Comparison of ENCODE assay signal across 8 mouse cellular contexts in genomic region chr14:79480624-79481338, GRCm38 (mm10). TPM values are rescaled to one million over a fixed set of nuclear protein-coding genes. Genes with fewer than 3 reads are reported as not detected.
A peak's percentile ranks its signal among the peaks of the same experiment; 100 is the strongest.
DNase-seq lines count a peak whose midpoint lies in the region; ATAC-seq and TF ChIP-seq lines count a peak whose summit lies in the region.

Gene Elf1 (plus strand): TSS chr14:79481194.

- DNase-seq in MN1 (ENCODE audit: low spot score) = peak; percentile 90
- peak; percentile 98 for DNase-seq in cerebellum, adult 8-10 months
- peak; percentile 81 for DNase-seq in layer of hippocampus, adult 9-10 months (ENCODE audit: low spot score)
- peak; percentile 87 to 90 for DNase-seq in thymus, adult 18-20 months

- H3K27ac ChIP-seq in lung, embryonic 15.5 days = peak within 1 kb of the TSS; percentile 99
- peak within 1 kb of the TSS; percentile 96 for H3K27ac ChIP-seq in olfactory bulb, adult 2 months (ENCODE audit: insufficient read depth, low read depth, low read length)

- peaks cover 16% of the 10 kb centered on the region for H3K36me3 ChIP-seq in lung, embryonic 15.5 days

- H3K27me3 ChIP-seq in lung, embryonic 15.5 days = no peaks in the 10 kb centered on the region

- no peaks in the 10 kb centered on the region for H3K9me3 ChIP-seq in lung, embryonic 15.5 days

- peak within 1 kb of the TSS; percentile 96 for H3K9ac ChIP-seq in lung, embryonic 15.5 days

- H3K4me3 ChIP-seq in lung, embryonic 15.5 days = peak within 1 kb of the TSS; percentile 75
- peak within 1 kb of the TSS; percentile 85 for H3K4me3 ChIP-seq in olfactory bulb, adult 2 months (ENCODE audit: insufficient read depth, low read depth, low read length)

- peaks cover 39% of the 10 kb centered on the region for H3K4me1 ChIP-seq in lung, embryonic 15.5 days
- H3K4me1 ChIP-seq in olfactory bulb, adult 2 months (ENCODE audit: control insufficient read depth, insufficient read depth, low read length) = peaks cover 12% of the 10 kb centered on the region

- ATAC-seq in frontal cortex, adult (ENCODE audit: low TSS enrichment) = peak; percentile 55
- peak; percentile 35 to 49 for ATAC-seq in hematopoietic stem cell, adult 5-6 weeks (replicated peaks in 1 of 2; ENCODE audit: insufficient read depth in 1 of 2, low FRiP score in 2 of 2, low TSS enrichment in 1 of 2, low read depth in 1 of 2, poor library complexity in 2 of 2, severe bottlenecking in 2 of 2)
- ATAC-seq in lung, embryonic 15.5 days (ENCODE audit: borderline replicate concordance, extremely low read depth, low FRiP score, low TSS enrichment) = peak; percentile 85

- peak; percentile 65; the same call in 1 of the 2 replicates for TF ChIP-seq POLR2A in olfactory bulb, adult 2 months (IDR thresholded peaks at IDR 0.05; ENCODE audit: insufficient read depth, low read depth, low read length)

- H3K4me2 ChIP-seq in lung, embryonic 15.5 days = peak within 1 kb of the TSS; percentile 75

- no peak for TF ChIP-seq CTCF in olfactory bulb, adult 2 months (IDR thresholded peaks at IDR 0.05; ENCODE audit: insufficient read depth, low read depth, low read length)

- WGBS in lung, embryonic 15.5 days = under 1% methylated on average over 77 of the region's 96 CpGs
- WGBS in olfactory bulb, adult 2 months = 1% methylated on average over 90 of the region's 96 CpGs

RNA-seq across cellular contexts. Expression of gene Elf1, which starts in this region (rescaled TPM):
- total RNA-seq in hematopoietic stem cell, adult 5-6 weeks (2017) = 323 and 335 TPM in 2 replicates
- polyA plus RNA-seq in lung, embryonic 15.5 days (2015; fragmentation: Nextera tagmentation; extraction: Ambion mirVana) = 17.5 and 18.8 TPM in 2 replicates
- 261 TPM in 1 of 2 replicates, not detected in the other for polyA plus RNA-seq in olfactory bulb, adult 2 months (2012; ENCODE audit: insufficient read depth, insufficient read length, low replicate concordance, missing spikeins)

Comparison
In these comparisons a context has a peak if more than half of its experiments do, and no peak if none do; other contexts are left out.
1. Peak in every context shown above with its lines: DNase-seq, ATAC-seq, H3K4me3 ChIP-seq and H3K27ac ChIP-seq.